Mouse (Mus musculus): Measurements from ENCODE around the gene Gm49321.

Gene Gm49321

DNA sequence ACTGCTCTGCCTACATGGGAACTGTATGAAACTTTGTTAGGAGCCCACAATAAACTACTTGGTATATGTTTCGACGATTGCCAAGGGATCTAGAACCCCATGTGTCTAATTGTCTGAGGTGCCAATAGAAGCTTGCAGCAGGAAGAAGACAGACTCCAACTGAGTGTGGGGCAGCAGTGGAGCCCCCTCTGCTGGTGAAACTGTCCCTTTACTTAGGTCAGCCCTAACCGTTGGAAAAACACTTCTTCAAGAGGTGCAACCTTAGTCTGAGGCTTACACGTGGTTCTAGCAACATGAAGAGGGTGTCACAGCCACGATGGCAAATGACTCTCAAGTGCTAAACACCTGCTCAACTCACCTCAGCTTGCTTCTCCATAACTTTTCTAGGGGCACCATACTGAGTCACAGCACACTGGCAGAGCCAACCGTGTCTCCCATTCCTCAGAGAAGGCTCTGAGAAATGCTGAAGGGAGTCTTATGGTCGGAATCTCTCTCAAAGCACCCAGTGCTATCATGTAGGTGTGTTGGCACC is 77.4 kb downstream of the Gm49321 start:
- DNase-seq, result peak in 1 of 2 experiments; percentile 45

DNA sequence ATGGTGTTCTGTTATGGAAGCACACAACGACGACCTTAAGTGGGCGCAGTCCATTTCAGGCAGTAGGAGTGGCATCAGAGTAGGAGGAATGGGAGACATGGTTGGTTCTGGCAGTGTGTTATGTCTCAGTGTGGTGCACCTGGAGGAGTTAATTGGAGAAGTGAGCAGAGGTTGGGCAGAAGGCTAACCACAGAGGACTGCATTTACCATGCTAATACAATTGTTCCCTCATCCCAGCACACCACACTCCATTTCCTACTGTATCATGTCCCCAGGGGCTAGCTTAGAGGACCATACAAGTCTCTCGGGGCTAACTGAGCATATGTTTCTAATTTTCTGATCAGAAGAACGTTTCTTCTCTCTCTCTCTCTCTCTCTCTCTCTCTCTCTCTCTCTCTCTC is 78.0 kb downstream of the Gm49321 start:
- DNase-seq, result no peak
